Mouse (Mus musculus): Measurements from ENCODE around the gene Hdgfl3. TPM values are rescaled to one million over a fixed set of nuclear protein-coding genes. Genes with fewer than 3 reads are reported as not detected.
A peak's percentile ranks its signal among the peaks of the same experiment; 100 is the strongest.

Gene Hdgfl3
- total RNA-seq, 2 experiments from 2014 or later: 12.2 to 15.8 TPM

DNA sequence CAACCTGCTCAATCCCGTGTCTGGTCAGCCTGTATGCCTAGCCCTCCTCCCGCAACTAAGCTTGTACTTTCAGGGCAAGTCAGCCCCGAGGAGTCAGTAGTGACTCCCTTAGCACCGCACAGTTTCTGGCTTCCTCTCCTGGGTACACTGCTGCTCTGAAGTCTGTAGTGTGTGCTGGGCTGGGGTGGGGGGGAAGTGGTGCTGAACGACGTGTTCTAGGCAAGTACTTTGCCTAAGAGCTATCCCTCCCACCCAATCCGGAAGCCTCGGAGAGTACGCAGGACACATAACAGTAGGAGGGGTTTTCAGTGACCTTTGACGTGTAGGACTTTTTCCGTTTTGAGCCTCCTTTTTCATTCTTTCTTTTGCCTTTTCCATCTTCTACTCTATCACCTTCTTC, 34.9 kb downstream of the Hdgfl3 start:
- DNase-seq: no peak

DNA sequence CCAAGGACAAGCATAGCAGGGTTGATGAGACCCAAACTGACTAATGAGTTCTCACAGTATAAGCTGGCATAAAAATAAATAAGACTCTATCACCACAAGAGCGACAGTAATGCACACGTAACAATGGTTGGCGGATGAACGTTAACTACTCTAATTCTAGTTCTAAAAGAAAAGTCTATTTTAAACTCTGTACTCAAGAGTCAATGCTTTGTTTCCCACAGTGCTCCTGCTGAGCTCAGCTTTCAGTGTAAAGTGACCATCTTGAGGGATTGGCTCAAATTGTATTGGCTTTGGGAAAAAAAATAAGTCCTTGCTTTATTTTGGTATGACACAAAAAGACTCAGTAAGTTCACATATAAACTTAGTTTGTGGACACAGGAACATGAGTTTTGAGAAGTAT, 49.1 kb downstream of the Hdgfl3 start:
- DNase-seq: no peak

DNA sequence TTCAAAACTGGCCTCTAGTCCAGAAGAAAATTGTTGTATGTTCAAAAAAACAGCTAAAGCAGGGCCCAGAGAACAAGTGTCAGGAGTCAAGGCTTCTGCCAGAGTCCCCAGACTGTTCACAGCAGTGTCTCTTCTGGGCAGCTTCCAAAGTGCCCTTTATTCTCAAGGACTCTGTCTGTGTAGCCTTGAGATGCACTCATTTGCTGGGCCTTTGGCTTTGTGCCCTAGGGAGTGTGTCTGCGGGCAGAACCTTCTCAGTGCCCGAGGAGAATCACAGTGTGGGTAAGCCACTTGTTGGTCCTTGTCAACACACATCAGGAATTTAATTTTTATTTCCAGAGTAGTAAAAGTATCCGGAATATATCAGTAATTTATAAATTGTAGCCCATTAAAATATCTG, 52.7 kb downstream of the Hdgfl3 start:
- peak; percentile 83 for DNase-seq

DNA sequence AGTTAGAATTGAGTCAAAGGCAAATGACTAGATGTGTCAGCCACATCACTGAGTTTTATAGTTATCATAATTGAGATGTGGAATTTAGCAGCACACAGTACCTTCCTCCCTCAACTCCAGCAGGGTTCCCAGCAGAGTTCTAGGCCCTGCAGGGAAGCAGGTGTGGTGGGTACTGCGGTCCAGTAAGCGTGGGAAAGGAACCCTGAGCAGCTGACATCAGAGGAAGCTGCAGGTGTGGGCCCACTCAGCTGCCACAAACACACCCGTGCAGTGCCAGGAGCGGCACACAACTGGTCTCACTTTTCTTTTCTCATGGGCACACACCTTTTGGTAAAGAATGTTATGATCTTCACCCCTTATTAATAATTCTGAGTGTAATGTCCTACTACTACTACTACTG, 53.5 kb downstream of the Hdgfl3 start:
- DNase-seq: no peak

DNA sequence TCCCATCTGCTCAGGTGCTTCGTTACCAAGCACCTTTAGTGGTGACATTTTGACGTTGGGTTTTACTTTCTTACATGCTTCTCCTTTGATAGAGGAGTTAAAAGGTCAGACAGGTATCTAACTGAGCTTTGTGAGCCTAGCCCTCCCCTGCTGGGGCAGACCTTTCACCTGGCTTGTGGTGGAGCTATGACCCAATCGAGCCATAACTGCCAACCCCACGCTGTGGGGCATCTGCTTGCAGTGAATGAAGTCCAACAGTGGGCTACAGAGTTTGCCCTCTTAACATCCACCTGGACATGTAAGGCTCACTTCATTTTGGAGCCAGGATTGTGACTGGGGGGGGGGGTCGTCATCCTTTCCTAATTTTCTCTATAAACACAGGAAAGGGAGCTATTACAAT, 54.0 kb downstream of the Hdgfl3 start:
- DNase-seq: no peak

DNA sequence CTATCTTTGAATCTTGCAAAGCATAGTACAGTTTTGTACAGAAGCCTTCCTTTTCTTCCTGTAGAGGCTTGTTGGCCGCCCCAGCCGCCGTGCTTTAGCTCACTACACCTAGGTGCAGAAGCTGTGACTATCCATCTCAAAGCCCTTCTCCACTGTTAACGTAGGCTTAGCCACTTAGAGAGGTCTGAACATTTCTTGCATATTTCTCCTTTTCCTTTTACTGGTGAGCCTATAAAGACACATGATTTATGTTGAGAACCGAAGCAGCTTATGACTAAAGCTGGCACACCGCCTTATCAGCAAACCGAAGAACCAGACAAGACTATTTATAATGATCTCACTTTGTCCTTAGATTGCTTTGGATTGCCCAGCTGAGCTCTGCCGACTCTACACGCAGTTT, 58.9 kb downstream of the Hdgfl3 start:
- DNase-seq: peak; percentile 51

DNA sequence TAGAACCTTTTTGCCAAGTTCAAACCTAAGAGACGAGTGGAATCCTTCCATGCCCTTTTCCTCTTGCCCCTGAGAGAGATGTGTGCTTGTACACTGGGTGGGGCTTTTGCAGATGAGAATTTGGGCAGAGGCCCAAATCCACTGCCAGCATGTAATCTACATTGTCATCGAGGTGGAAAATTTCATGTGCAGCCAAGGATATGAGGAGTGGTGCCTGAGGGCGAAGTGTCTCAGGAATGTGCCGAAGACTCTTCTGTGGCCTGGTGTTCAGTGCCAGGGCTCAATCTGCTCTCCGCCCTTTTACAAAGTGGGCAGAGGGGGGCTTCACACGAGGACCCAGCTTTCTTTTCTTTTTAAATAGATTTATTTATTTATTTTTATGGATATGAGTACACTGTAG, 59.6 kb downstream of the Hdgfl3 start:
- no peak for DNase-seq

DNA sequence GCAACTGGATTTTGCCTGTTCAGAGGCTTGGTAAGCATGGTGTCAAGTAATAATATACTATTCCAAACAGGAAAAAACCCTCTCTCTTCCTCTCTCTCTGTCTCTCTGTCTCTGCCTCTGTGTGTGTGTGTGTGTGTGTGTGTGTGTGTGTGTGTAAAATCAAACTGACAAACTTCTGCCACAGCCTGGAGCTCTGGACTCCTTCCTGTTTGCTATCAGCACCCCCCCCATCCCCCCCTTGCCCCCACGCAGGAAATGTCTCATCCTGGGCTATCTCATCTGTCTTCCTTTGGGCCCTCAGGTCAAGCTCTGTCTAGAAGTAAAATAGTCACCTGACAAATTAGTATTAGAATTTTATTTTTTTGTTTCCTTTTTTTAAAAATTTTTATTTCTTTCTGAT, 60.5 kb downstream of the Hdgfl3 start:
- DNase-seq: no peak

DNA sequence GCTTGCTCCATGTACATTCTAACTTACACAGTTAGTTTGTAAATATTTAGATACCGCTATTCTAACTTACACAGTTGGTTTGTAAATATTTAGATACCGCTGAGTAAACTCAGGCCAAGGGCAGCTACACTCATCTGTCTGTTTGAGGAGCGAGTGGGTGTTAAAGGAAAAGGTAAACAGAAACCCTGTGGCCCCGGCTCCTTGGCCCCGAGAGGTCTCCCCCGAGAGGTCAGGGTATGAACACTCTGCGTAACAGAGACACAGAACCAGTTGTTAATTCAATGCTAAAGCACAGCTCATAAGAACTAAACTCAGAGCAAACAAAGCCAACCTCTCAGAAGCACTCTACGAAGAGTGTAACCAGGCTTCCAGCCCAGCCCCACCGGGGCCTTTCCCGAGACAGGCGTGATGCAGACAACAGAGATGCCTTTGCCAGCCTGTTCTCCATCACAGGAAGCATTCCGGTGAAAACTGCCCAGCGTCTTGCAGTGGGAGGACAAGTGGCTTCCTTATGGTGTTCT, 61.7 kb downstream of the Hdgfl3 start:
- no peak for DNase-seq

DNA sequence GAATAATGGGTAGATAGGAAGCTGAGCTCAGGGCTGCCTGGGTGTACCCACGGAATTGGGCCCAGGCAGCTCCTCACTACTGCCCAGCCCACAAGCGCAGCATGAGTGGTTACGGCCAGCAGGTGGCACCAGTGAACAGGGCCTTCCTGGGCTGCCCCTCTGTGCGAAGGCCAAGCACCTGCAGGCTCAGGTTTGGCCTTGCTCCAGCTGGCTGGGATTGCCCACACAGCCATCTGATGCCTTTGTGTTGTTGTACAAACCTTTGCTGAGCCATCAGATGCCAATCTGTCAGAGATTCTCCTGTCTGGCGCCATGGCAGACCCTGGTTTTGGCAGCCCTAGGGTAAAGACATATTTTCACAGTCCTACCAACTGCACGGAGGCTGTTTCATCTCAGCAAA, 66.1 kb downstream of the Hdgfl3 start:
- peak; percentile 86 for DNase-seq

DNA sequence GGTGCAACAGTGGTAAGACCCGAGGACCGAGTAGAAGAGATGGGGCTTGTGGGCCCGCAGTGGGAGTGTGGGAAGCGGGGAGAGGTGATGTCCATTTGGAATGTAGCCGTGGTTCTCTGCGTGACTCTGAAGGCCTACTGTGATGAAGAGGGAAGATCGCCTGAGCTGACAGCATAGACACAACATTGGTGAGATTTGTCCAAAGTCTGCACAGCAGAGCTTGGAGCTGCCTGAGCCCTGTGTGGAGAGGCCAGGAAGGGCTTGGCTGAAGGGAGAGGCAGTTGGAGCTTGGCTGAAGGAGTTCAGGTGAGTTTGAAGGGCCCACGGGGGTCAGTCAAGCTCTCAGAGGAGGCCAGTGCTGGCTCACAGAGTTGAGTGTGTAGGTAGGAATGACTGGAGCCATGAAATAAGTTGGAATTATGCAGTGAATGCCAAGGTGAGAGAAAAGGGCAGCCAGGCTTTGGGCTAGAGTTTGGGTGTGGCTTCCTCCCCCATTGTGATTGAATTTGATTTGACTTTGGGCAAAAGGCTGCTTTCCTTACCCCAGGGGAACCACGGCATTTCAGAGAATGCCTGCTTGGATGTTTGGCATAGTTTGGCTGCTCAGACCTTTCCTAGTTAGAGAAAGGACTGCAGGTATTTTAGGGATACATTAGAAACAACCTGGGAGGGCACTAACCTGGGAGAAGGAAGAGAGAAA, 66.9 kb downstream of the Hdgfl3 start:
- DNase-seq: no peak

DNA sequence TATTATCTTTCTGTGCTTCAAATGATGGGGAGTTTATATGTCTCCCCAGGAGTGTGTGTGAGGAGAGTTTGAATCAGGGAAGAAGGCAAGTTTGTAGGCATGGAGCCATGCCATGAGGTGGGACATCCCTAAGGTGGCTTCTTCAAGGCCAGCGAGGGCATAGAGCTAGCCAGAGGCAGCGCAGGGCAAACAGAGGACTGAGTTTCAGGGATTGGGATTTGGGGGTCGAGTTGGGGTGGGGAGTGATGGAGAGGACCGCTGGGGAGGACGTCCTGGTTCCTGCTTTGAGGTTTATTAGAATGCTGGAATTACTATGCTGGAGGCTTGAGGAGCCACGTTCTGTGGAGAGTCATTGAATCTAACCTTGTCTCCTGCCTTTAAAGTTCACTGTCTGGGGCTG, 68.3 kb downstream of the Hdgfl3 start:
- no peak for DNase-seq

DNA sequence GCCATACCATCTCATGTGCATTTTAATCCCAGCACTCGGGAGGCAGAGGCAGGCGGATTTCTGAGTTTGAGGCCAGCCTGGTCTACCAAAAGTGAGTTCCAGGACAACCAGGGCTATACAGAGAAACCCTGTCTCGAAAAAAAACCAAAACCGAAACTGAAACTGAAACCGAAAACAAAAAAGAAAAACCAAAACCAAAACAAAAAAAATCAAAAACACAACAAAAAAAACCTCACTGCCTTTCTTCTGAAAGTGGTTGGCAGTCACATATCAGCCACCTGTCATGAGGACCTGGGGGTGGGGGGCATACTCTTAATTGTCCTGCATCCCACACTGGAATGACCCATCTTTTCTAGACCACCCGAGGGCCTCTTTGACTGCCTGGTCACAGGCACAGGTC, 69.7 kb downstream of the Hdgfl3 start:
- DNase-seq: no peak

DNA sequence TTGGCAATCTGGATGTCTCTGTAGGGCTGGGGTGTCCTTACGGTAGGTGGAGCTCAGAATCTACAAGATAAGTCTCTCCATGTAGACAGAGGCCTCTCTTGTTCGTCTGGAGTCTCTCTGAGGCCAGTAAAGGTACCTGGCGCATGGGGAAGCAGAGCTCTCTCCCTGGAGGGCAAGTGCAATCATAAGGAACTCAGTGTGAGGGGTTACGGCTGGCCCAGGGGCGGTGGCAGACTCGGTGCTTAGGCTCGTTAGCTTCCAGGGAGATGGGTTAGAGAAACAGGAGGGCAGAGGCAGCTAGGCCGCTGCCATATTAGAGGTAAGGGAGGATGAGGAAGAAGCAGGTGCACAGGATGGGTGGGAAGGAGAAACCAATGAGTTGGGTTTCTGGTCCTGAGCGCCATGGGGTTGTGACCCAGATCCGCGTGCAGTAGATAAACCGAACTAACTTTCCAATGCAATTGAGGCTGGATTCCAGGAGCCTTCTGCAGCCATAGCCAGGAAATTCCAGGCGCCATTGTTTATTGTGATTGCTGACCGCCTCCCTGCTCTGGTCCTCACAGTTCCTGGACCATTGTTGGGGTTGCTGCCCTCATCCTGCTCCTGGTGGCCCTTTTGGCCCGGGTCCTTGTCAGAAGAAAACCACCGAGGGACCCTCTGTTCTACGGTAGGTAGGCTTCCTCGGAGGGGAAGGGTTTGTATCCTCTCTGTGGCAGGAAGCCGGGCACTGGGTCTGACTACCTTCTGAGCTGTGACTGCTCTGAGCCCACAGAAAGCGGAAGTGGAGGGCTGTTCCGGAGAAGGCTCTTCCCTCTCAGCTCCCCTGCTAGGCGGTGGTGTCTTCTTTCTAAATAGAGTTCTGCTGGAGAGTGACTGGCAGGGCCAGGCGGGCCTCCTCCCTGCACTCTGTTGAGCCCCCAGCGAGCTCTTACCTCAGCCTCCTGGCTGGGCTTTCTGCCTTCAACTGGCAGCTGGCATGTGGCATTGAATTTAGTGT, 71.4 kb downstream of the Hdgfl3 start:
- no peak for DNase-seq

DNA sequence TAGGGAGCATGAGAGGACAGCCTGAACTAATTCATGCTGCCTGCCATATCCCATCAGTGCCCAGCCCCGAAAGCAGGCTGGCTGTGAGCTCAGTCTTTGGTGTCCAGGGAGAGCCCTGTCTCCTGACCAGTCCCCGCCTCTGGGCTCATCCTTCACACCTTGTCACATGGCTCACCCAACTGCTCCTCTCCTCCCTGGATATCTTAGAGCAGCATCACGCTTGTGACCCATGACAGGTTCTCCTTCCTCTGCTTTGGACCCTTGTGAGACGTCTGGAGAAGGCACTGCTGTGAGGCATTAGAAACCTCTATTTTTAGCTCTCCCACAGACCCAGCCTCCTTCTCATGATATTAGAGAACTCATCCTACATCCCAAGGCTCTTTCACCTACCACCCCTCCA, 72.4 kb downstream of the Hdgfl3 start:
- DNase-seq: no peak

DNA sequence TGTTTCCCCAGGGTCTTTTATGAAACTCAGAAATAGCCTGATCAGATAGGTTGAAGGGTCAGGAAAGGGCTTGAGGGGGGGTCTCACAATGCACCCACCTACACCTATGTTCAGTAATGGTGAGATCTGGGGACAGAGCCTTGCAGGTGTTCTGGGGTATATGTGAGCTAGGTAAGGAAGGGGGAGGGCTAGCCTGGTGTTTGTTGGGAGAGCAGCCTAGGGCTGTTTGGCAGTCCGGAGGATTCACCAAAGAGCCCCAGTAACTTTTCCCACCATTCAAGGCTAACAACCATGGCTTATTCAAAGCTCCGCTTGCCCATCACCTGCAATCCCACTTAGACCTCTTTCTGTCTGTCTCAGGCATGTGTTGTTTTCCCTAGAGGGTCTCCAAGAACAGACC, 72.8 kb downstream of the Hdgfl3 start:
- no peak for DNase-seq

DNA sequence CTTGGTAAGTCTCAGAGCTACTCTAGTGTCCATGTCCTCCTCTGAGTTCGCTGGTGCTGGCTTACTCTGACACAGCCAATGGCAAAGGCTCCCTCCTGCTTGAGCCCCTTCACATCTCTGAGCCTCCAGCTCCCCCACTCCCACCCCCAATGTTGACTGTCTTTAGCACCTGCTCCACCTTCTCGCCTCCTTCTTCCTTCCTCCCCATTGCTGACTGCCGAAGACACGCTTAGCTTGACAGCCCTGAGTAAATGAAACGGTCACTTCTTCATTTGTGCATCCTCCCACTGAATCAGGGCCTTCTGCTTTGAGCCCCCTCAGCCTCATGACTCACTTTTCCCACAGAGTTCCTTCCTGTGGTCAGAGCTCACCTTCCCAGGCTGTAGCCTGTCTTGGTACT, 73.3 kb downstream of the Hdgfl3 start:
- no peak for DNase-seq

DNA sequence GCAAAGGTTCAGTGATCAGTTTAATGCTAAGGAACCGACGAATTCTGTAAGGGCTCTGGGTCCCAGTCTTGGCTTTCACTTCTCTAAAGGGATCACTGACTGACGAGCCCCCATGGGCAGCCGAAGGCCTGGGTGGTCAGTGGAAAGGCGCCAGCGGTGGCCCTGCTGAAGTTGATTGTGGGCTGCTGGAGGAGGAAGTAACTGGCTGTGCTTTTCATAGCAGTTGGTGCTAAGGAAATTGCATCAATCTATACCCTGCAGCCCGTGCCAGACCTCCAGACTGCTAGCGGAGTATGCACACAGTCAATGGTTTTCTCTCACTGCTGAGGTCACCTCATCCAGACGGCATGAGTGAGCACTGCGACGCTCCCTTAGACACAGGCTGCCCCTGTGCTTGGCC, 74.2 kb downstream of the Hdgfl3 start:
- DNase-seq: no peak

DNA sequence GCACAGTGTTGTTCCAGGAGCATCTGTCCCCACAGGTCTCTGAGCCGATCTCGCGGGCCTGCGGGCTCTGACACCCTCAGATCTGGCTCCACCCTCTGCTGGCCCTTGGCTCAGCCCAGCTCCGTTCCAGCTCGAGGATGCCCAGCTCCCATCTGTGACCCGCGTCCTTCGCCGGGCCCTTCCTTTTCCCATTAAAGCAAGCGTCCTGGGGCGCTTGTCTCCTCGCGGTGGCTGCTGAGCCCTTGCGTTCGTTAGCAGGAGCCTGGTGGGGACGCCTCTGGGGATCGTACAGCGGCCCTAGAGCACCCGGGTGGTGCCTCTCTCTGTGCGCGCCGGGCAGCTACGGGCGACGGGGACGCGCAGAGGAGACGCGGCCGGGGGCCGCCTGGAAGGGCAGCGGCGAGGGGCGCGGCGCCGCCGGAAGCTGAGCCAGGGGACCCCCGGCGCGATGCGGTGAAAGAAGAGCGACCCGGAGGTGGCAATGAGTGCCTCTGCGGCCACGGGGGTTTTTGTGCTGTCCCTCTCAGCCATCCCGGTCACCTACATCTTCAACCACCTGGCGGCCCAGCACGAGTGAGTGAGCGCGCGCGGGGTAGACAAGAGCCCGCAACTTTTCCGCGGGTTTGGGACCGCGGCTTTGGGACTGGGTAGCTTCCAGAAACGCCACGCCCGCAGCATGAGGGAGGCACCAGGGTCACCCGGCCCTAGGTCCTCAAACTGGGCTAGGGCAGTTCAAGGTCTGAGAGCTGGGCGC, 75.1 kb downstream of the Hdgfl3 start, which contains the start of gene Tm6sf1:
Gene Tm6sf1, plus strand, starts transcription at position 34 of the 754 bp plus-strand sequence.
- DNase-seq: peak; percentile 65

DNA sequence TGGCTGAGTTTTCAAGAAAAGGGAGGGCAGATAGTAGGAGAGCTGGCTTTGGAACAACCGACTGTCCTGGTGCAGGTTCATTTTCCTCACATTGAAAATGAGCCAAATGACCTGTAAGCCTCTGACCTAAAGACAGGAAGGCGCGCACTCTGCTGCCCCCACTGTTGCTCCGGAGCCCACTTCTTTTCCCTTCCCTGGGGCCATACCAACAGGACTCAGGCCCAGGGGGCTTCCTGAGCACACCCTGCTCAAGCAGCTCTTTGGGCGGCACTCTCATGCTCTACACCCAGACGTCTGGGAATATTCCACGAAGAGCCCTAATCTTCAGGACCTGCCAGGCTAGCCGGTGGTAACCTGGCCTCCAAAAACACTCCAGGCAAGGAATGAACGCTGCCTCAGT, 76.0 kb downstream of the Hdgfl3 start:
- no peak for DNase-seq

DNA sequence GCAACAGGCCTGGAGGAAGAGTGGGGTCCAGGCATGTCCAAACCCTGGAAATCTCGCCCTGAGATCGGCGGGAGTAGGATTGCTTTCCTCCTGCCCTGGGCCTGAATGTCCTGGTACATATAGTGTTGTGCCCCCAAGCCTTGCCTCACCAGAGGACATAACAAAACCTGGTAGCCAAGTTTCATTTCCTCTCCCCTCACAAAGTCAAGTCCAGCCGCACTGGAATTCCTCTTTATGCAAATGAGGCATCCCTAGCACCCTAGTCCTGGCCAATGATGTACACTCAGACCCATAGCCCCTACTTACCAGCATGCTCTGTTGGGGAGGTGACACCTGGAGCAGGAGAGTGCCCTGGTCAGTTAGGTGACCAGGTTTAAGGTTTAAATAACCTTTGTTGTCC, 78.1 kb downstream of the Hdgfl3 start:
- no peak for DNase-seq

DNA sequence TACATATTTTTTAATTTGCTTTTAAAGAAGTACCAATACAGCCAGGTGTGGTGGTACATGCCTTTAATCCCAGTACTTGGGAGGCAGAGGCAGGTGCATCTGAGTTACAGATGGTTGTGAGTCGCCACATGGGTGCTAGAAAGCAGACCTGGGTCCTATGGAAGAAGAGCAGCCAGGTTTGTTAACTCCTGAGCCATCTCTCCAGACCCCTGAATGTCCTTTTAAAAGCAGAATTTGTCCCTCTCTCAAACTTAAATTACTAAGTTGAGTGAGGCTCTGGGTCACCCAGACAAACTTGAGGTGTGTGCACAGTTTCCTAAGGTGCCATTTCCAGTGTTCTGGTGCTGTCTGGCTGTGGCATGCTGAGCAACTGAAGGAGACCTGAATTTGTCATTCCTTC, 78.6 kb downstream of the Hdgfl3 start, which contains the start of gene Gm10160:
Gene Gm10160, minus strand, starts transcription at position 101 of the 400 bp plus-strand sequence.
- DNase-seq: no peak
